Mouse (Mus musculus) spleen, postnatal 14 days (tissue): ENCODE results near the gene Mipep.

Experiments used
- DNase-seq, 2 experiments: peaks; one replicate each; pipeline ENCODE4 v3.0.0; 2021 to 2022; ENCODE audit warnings: low spot score in 2 of 2

Mipep gene

GRCm38 (mm10) chr14:60866399-60866798, 82.0 kb downstream of the Mipep start:
- DNase-seq, result no peak

GRCm38 (mm10) chr14:60868325-60868724, 84.0 kb downstream of the Mipep start:
- DNase-seq, result no peak

GRCm38 (mm10) chr14:60871831-60872230, 87.5 kb downstream of the Mipep start:
- no peak for DNase-seq

- no peak for DNase-seq
Observed at GRCm38 (mm10) chr14:60882106-60882505, 97.7 kb downstream of the Mipep start.

GRCm38 (mm10) chr14:60882681-60883080, 98.3 kb downstream of the Mipep start:
- DNase-seq, result no peak

- no peak for DNase-seq
Observed at GRCm38 (mm10) chr14:60885361-60885950, 101.1 kb downstream of the Mipep start.

GRCm38 (mm10) chr14:60893882-60894281, 109.5 kb downstream of the Mipep start:
- no peak for DNase-seq

GRCm38 (mm10) chr14:60895172-60896000, 111.0 kb downstream of the Mipep start:
- DNase-seq, result no peak

GRCm38 (mm10) chr14:60898086-60898667, 113.8 kb downstream of the Mipep start:
- DNase-seq, result no peak

GRCm38 (mm10) chr14:60904501-60904900, 120.1 kb downstream of the Mipep start:
- DNase-seq, result no peak

- DNase-seq, result no peak
Observed at GRCm38 (mm10) chr14:60906421-60907374, 122.3 kb downstream of the Mipep start.

GRCm38 (mm10) chr14:60909351-60909750, 125.0 kb downstream of the Mipep start:
- DNase-seq, result no peak

- no peak for DNase-seq
Observed at GRCm38 (mm10) chr14:60910506-60911444, 126.4 kb downstream of the Mipep start.

- DNase-seq, result no peak
Observed at GRCm38 (mm10) chr14:60912981-60913468, 128.7 kb downstream of the Mipep start.

- DNase-seq, result no peak
Observed at GRCm38 (mm10) chr14:60916661-60917060, 132.3 kb downstream of the Mipep start.

GRCm38 (mm10) chr14:60926011-60926410, 141.6 kb downstream of the Mipep start:
- DNase-seq, result no peak

- DNase-seq, result no peak
Observed at GRCm38 (mm10) chr14:60935705-60936104, 151.3 kb downstream of the Mipep start.

- DNase-seq, result no peak
Observed at GRCm38 (mm10) chr14:60937481-60938039, 153.2 kb downstream of the Mipep start.
